Mouse (Mus musculus): ENCODE measurements around the gene Thtpa.
A peak's percentile ranks its signal among the peaks of the same experiment; 100 is the strongest.

The Thtpa gene

DNA sequence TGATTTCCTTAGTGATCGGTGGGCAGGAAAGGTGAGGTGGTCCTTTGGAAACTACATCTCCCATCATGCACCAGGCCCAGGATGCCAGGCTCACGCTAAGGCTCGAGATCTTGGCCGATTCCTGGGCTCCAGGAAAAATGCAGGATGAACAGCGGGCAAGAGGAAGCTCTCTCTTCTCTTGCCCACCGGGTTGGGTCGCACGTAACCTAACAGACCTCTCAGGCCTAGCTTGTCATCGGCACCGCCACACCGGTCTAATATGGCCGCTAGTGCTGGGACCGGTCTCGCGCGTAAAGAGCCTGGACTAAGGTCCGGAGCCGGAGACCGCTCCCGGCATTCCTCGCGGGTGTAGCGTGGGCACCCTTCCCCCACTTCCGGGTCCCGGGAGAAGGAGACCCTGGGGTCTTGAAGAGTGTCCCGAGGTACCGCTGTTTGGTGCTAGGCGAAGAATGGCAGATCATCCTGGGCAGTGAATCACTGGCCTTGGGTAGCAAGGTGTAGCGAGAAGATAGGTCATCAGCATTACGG lies at the start of gene Thtpa:
Thtpa (plus strand) TSS at position 81 of the 528 bp plus-strand sequence.
- peak; percentile 86 for DNase-seq (ENCODE audit: low spot score)

DNA sequence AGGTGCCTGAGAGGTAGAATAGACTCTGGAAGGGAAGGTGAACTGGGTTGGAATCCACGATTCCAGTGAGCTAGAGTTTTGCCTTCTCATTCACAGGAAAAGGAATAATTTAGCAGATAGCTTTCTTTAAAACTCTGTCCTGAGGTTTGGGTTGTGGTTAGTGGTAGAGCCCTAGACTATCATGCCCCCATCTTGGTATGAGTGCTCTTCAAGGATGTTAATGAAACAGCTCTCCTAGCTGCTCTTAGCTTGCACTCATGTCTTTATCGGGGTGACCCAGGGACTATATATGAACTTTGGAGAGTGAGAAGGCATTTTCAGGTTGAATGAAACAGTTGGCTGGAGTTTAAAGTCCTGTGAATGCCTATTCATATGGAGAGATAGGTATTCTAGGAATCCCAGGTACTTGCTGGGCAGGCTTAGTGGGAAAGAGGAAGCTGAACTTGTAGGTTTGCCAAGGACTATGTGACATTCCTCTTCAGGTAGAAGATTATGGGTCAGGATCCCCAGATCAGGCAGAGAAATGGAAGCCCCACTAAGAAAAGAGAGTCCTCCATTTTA lies 46.5 kb upstream of the Thtpa start:
- DNase-seq (ENCODE audit: low spot score) = no peak

GRCm38 (mm10) chr14:55052496-55052895 lies 42.1 kb upstream of the Thtpa start:
- no peak for DNase-seq (ENCODE audit: low spot score)

GRCm38 (mm10) chr14:55053050-55053449 lies 41.5 kb upstream of the Thtpa start:
- DNase-seq (ENCODE audit: low spot score) = no peak

DNA sequence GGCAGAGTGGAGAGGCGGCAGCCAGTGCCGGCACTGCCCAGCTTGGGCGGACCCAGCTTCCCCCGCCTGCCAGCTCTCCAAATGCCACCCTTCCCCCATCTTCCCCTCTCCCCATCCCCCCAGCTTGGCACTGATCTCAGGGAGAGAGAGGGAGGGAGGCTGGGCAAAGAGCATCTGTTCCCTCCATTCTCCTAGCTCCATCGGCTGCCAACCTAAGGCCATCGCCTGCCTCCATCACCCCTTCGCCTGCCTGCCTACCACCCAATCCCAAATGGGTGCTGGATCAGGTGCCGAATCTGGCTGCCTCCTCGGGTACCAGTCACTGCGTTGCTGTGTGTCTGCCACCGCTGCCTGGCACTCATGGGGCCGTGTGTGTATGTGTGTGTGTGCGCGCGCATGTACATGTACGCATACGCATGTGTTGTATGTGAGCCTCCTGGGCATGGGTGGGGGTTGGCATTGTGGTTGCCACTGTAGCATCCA lies 40.8 kb upstream of the Thtpa start:
- no peak for DNase-seq (ENCODE audit: low spot score)

- DNase-seq (ENCODE audit: low spot score) = no peak
Measured at GRCm38 (mm10) chr14:55054191-55054749, 40.3 kb upstream of the Thtpa start.

- DNase-seq (ENCODE audit: low spot score) = no peak
Measured at GRCm38 (mm10) chr14:55055167-55055834, 39.3 kb upstream of the Thtpa start.

DNA sequence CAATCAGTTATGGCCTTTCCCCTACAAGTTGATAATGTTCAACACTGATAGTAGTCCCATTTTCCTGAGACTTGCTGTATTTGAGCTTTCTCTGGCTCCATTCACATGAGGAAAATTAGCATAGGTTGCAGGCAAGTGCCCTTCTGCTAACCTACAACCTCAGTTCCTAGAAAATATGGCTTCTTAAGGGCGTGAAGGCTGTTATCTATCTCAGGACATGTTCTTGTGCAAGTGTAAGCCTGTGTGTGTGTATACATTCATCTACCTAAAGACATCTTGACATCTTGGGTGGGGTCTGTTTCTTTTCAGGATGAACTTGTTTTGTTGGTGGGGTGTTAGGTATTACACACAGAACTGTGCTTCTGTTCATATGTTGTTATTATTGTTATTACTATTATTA lies 35.6 kb upstream of the Thtpa start:
- no peak for DNase-seq (ENCODE audit: low spot score)

DNA sequence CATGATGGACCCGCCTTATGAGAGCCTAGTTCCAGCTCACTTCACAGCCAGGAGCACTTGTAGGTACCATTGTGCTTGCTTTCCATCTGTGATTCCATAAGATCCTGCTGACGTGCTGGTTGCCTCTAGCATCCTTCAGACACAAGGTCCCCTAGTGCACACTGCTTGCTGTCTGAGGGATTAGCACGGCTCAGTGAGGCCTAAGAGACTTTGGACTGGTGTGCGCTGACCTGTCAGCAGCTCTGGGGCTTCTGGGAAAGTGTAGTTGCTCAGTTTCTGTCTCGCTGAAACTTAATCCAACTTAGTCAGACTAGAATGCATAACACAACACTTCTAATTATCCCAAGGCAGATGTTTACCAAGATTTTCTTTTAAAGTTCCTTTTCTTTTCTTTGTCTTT lies 34.7 kb upstream of the Thtpa start:
- peak; percentile 43 for DNase-seq (ENCODE audit: low spot score)

- DNase-seq (ENCODE audit: low spot score) = no peak
Measured at GRCm38 (mm10) chr14:55061845-55062244, 32.7 kb upstream of the Thtpa start.

DNA sequence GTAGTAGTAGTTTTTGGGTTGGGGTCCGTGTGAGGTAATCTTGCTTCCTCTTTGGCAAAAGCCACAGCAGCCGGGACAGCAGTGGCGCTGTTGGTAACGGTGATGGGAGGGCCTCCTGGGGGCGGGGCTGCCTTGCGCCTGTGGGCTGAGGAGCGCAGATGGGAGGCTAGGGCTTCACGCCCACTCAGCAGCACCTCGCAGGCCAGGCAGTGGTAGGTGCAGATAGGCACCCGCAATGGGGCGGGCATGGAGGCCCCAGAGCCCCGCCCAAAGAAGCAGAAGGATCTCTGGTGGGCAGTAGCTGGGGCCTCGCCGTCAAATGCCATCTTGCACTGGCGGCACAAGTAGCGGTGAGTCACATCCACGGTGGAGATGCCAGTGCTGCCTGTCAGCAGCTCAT lies 32.0 kb upstream of the Thtpa start:
- no peak for DNase-seq (ENCODE audit: low spot score)

GRCm38 (mm10) chr14:55063117-55063516 lies 31.5 kb upstream of the Thtpa start:
- DNase-seq (ENCODE audit: low spot score) = no peak

DNA sequence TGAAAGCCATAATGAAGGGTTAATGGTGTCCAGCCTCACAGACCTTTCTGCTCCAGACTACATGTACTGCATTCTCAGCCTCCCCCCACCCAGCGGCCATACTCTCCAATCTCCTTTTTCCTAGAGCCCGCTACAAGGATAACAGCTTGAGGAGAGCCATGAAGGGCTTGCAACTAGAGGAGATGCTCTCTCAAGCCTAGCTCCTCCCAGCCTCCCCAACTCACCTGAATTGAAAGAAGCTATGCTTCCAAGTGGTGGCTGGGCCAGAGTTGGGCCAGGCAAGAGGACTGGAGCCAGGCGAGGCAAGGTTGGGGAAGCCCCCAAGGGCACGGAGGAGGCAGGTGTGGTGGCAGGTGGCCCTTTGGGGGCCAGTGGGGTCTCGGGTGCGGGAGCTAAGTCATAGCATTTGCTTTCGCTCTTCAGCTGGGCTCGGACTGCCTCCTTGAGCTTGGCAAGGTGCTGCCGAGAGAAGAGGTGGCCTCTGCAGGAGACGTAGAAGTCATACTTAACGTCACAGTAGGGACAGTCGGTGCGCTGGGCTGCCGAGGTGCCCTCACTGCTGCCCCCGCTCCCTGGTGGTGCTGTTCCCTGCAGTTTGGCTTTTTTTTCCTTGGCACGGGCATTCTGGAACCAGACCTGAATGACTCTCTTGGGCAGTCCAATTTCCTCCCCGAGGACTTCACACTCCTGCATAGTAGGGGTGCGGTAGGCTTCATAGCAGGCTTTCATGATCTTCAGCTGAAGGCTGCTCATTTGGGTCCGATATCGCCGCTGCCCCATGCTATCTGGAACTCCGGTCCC lies 30.8 kb upstream of the Thtpa start:
- DNase-seq (ENCODE audit: low spot score) = no peak

GRCm38 (mm10) chr14:55064481-55065370 lies 29.9 kb upstream of the Thtpa start:
- DNase-seq (ENCODE audit: low spot score) = no peak

DNA sequence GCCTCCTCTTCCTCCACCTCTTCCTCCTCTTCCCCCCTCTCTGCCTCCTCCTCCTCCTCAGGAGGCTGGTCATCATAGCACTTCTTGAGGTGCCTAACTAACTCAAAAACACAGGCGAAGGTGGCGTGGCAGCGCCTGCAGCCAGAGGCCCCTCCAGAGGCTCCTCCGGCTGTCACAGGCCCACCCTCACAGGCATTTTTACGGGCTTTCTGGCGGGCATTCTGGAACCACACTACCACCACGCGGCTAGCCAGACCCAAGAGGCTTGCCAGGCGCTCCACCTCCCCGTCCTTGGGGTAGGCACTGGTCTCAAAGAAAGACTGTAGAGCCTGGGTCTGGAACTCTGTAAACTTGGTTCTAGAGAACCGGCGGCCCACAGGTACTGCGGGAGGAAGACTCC lies 29.2 kb upstream of the Thtpa start:
- DNase-seq (ENCODE audit: low spot score) = no peak

GRCm38 (mm10) chr14:55066042-55066441 lies 28.5 kb upstream of the Thtpa start:
- no peak for DNase-seq (ENCODE audit: low spot score)

DNA sequence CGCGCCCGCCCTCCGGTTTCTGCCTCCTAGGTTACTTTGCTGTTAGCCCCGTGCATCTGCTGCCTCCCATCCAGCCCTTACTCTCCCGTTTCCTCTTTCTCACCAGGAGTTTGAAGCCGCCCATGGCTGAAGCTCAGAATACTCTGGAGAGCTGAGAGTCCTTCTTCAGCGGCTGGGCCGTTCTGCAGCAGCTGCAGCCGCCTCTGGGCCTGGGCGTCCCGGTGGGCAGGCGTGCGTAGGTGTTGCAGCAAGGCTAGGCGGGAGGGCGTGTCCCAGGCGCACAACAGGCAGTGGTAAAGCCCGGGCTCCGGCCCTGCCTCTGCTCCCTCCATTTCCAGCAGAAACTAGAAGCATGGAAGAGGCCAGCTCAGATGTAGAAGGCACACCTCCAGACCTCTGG lies 22.8 kb upstream of the Thtpa start:
- no peak for DNase-seq (ENCODE audit: low spot score)

GRCm38 (mm10) chr14:55074416-55074815 lies 20.2 kb upstream of the Thtpa start:
- no peak for DNase-seq (ENCODE audit: low spot score)

GRCm38 (mm10) chr14:55076224-55076623 lies 18.4 kb upstream of the Thtpa start:
- DNase-seq (ENCODE audit: low spot score) = no peak

DNA sequence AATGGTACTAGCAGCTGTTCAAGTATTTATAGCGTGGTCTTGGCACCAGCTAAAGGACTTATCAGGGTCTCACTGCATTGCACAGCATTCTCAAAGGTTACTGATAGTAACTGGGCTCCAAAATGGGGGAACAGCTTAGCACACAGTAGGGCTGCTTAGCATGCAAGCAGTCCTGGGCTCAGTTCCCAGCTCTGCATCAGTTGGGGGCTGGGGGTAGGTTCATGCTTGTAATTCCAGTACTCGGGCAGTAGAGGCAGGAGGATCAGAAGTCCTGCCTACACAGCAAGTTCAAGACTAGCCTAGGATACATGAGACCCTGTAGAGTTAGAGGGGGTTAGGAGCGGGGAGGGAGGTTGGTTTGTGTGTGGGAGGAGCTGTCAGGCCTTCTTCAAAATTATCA lies 17.6 kb upstream of the Thtpa start:
- DNase-seq (ENCODE audit: low spot score) = no peak

Measured in retina, embryonic 14.5 days (tissue).